Mouse (Mus musculus): ENCODE measurements around the gene Traf2. TPM values are rescaled to one million over a fixed set of nuclear protein-coding genes. Genes with fewer than 3 reads are reported as not detected.
A peak's percentile ranks its signal among the peaks of the same experiment; 100 is the strongest.

The Traf2 gene
- total RNA-seq (2021) = 1 to 10 TPM; 7.8 to 8.6 TPM

- peak; percentile 99 for DNase-seq (ENCODE audit: extremely low spot score in 1 of 2, low spot score in 2 of 2)
- intact Hi-C loops (cut with DNase I) = no loop called here
These were observed at the start of gene Traf2 for GRCm38 (mm10) chr2:25546811-25547491. Gene Traf2 (minus strand): TSS chr2:25546940.

- intact Hi-C loops (cut with DNase I) = no loop called here
These were observed 45.1 kb upstream of the Traf2 start for GRCm38 (mm10) chr2:25591863-25592262.

GRCm38 (mm10) chr2:25588227-25588907 lies 41.6 kb upstream of the Traf2 start:
- intact Hi-C loops (cut with DNase I) = no loop called here
- DNase-seq (ENCODE audit: extremely low spot score in 1 of 2, low spot score in 2 of 2) = peak in 1 of 2 experiments; percentile 19

More at GRCm38 (mm10) chr2:25591863-25592262, 45.1 kb upstream of the Traf2 start:
- DNase-seq (ENCODE audit: extremely low spot score in 1 of 2, low spot score in 2 of 2) = peak in 1 of 2 experiments; percentile 50

GRCm38 (mm10) chr2:25587290-25587689 lies 40.5 kb upstream of the Traf2 start:
- DNase-seq (ENCODE audit: extremely low spot score in 1 of 2, low spot score in 2 of 2) = peak in 1 of 2 experiments; percentile 14
- intact Hi-C loops (cut with DNase I) = no loop called here

GRCm38 (mm10) chr2:25585601-25586000 lies 38.9 kb upstream of the Traf2 start:
- peak in 1 of 2 experiments; percentile 37 for DNase-seq (ENCODE audit: extremely low spot score in 1 of 2, low spot score in 2 of 2)
- intact Hi-C loops (cut with DNase I) = no loop called here

GRCm38 (mm10) chr2:25584856-25585255 lies 38.1 kb upstream of the Traf2 start:
- peak in 1 of 2 experiments; percentile 17 for DNase-seq (ENCODE audit: extremely low spot score in 1 of 2, low spot score in 2 of 2)

GRCm38 (mm10) chr2:25584152-25584551 lies 37.4 kb upstream of the Traf2 start:
- DNase-seq (ENCODE audit: extremely low spot score in 1 of 2, low spot score in 2 of 2) = peak in 1 of 2 experiments; percentile 27
- intact Hi-C loops (cut with DNase I) = no loop called here

More at GRCm38 (mm10) chr2:25584856-25585255, 38.1 kb upstream of the Traf2 start:
- intact Hi-C loops (cut with DNase I) = no loop called here

GRCm38 (mm10) chr2:25583571-25583970 lies 36.8 kb upstream of the Traf2 start:
- intact Hi-C loops (cut with DNase I) = no loop called here
- DNase-seq (ENCODE audit: extremely low spot score in 1 of 2, low spot score in 2 of 2) = no peak

- intact Hi-C loops (cut with DNase I) = no loop called here
- peak in 1 of 2 experiments; percentile 33 for DNase-seq (ENCODE audit: extremely low spot score in 1 of 2, low spot score in 2 of 2)
These were observed 36.4 kb upstream of the Traf2 start for GRCm38 (mm10) chr2:25583120-25583481.

GRCm38 (mm10) chr2:25582466-25583119 lies 35.9 kb upstream of the Traf2 start:
- DNase-seq (ENCODE audit: extremely low spot score in 1 of 2, low spot score in 2 of 2) = peak; percentile 88 to 89
- intact Hi-C loops (cut with DNase I) = no loop called here

- DNase-seq (ENCODE audit: extremely low spot score in 1 of 2, low spot score in 2 of 2) = peak in 1 of 2 experiments; percentile 57
- intact Hi-C loops (cut with DNase I) = no loop called here
These were observed 35.2 kb upstream of the Traf2 start for GRCm38 (mm10) chr2:25581901-25582301.

- peak; percentile 80 to 85 for DNase-seq (ENCODE audit: extremely low spot score in 1 of 2, low spot score in 2 of 2)
- intact Hi-C loops (cut with DNase I) = no loop called here
These were observed 34.6 kb upstream of the Traf2 start, which contains the start of gene Ajm1 for GRCm38 (mm10) chr2:25581294-25581864. Gene Ajm1 (minus strand): TSS chr2:25581757.

GRCm38 (mm10) chr2:25580621-25581101 lies 33.9 kb upstream of the Traf2 start:
- peak in 1 of 2 experiments; percentile 65 for DNase-seq (ENCODE audit: extremely low spot score in 1 of 2, low spot score in 2 of 2)
- intact Hi-C loops (cut with DNase I) = no loop called here

- DNase-seq (ENCODE audit: extremely low spot score in 1 of 2, low spot score in 2 of 2) = peak in 1 of 2 experiments; percentile 47
- intact Hi-C loops (cut with DNase I) = no loop called here
These were observed 33.2 kb upstream of the Traf2 start for GRCm38 (mm10) chr2:25579737-25580460.

- intact Hi-C loops (cut with DNase I) = no loop called here
- peak in 1 of 2 experiments; percentile 63 for DNase-seq (ENCODE audit: extremely low spot score in 1 of 2, low spot score in 2 of 2)
These were observed 32.3 kb upstream of the Traf2 start for GRCm38 (mm10) chr2:25578796-25579736.

GRCm38 (mm10) chr2:25577951-25578795 lies 31.4 kb upstream of the Traf2 start:
- peak in 1 of 2 experiments; percentile 59 for DNase-seq (ENCODE audit: extremely low spot score in 1 of 2, low spot score in 2 of 2)

More at GRCm38 (mm10) chr2:25577951-25578795, 31.4 kb upstream of the Traf2 start:
- intact Hi-C loops (cut with DNase I) = no loop called here

All from left cerebral cortex, postnatal 10 days (tissue).